Mouse (Mus musculus): ENCODE measurements at regions not wholly inside any gene's neighbourhood (a gene's known extent, or its start where the extent isn't known, plus 50 kb on each side); places are given as distances from the start of the nearest gene placed in this dataset.

GRCm38 (mm10) chr2:92687702-92688101 is 88.2 kb downstream of the Chst1 start:
- H3K9me3 ChIP-seq: no peaks in the 10 kb centered on the region
- no peak overlapping the region for H3K4me3 ChIP-seq (replicated peaks)
- 27% methylated on average over 1 of the region's 1 CpGs for whole genome bisulfite sequencing
- H3K27ac ChIP-seq: no peak overlapping the region
- no peak overlapping the region for H3K9ac ChIP-seq (replicated peaks)
- peaks cover 24% of the 10 kb centered on the region for H3K4me1 ChIP-seq (replicated peaks)
- no peak for ATAC-seq
- no peaks in the 10 kb centered on the region for H3K36me3 ChIP-seq
- no peaks in the 10 kb centered on the region for H3K27me3 ChIP-seq
- H3K4me2 ChIP-seq (replicated peaks): no peak overlapping the region

DNA sequence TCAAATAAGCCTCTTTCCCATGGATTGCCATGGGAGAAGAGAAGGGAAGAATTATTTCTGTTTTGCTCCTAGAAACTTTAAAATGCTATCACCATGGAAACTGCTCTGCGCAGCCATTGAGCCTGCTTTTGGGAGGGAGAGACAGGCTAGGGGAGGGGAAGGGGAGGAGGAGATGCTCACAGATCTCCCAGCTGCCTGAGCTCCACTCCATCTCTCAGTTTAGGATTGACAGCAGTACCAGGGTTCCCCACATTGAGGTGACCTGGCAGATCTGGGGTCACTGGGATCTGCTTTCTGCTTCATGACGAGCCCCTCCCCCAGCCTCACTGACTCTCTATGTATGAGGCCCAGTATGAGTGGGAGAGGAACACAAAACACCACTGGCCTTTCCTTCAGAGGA is 89.7 kb downstream of the Chst1 start:
- Histone ChIP-seq H3K4me1 (replicated peaks) (peaks cover 24% of the 10 kb centered on the region), H3K4me2 (replicated peaks) (no peak overlapping the region), H3K9me3 (no peaks in the 10 kb centered on the region), H3K27ac (no peak overlapping the region), H3K27me3 (no peaks in the 10 kb centered on the region; the same call in 1 of the 2 replicates), H3K9ac (replicated peaks) (no peak overlapping the region), H3K4me3 (replicated peaks) (no peak overlapping the region), H3K36me3 (no peaks in the 10 kb centered on the region)
- peak; percentile 63 for ATAC-seq
- WGBS: 18% methylated on average over 2 of the region's 2 CpGs

GRCm38 (mm10) chr2:92690304-92690703 is 90.8 kb downstream of the Chst1 start:
- no peaks in the 10 kb centered on the region; the same call in 1 of the 2 replicates for H3K27me3 ChIP-seq
- no peak overlapping the region for H3K9ac ChIP-seq (replicated peaks)
- ATAC-seq: no peak
- no peak overlapping the region for H3K27ac ChIP-seq
- H3K4me1 ChIP-seq (replicated peaks): peaks cover 27% of the 10 kb centered on the region
- H3K36me3 ChIP-seq: no peaks in the 10 kb centered on the region
- H3K4me2 ChIP-seq (replicated peaks): no peak overlapping the region
- H3K4me3 ChIP-seq (replicated peaks): no peak overlapping the region
- H3K9me3 ChIP-seq: no peaks in the 10 kb centered on the region
- 87% methylated on average over 2 of the region's 2 CpGs for WGBS

- Histone ChIP-seq H3K36me3 (no peaks in the 10 kb centered on the region), H3K4me1 (replicated peaks) (peaks cover 37% of the 10 kb centered on the region)
Observed at GRCm38 (mm10) chr2:92691438-92691837, 91.9 kb downstream of the Chst1 start.

DNA sequence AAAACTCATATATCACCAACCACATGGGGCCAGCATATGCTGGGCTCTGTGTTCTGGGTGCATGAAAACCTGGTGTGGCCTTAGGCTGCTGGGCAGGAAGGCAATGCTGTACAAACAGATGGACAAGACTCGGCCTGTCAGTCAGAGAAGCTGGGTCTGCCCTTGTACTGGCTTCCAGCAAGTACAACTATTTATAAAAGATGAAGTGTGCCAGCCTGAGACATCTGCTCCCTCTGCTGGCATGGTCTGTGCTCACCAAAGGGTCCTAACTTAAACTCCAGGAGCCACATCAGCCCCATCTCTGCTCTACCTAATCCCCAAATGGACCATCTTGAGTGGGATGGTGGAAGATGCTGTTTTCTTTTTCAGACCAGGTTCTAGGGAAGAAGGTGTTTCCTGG is 93.1 kb downstream of the Chst1 start:
- Histone ChIP-seq H3K4me2 (replicated peaks) (no peak overlapping the region), H3K4me1 (replicated peaks) (peaks cover 35% of the 10 kb centered on the region), H3K27me3 (no peaks in the 10 kb centered on the region; the same call in 1 of the 2 replicates), H3K9ac (replicated peaks) (no peak overlapping the region), H3K27ac (no peak overlapping the region), H3K4me3 (replicated peaks) (no peak overlapping the region), H3K9me3 (no peaks in the 10 kb centered on the region), H3K36me3 (no peaks in the 10 kb centered on the region)
- WGBS: 83% methylated on average over 1 of the region's 1 CpGs
- no peak for ATAC-seq

More at GRCm38 (mm10) chr2:92691438-92691837, 91.9 kb downstream of the Chst1 start:
- Histone ChIP-seq H3K4me3 (replicated peaks) (no peak overlapping the region), H3K27me3 (no peaks in the 10 kb centered on the region; the same call in 1 of the 2 replicates), H3K27ac (no peak overlapping the region), H3K9me3 (no peaks in the 10 kb centered on the region), H3K9ac (replicated peaks) (no peak overlapping the region), H3K4me2 (replicated peaks) (no peak overlapping the region)
- 83% methylated on average over 2 of the region's 2 CpGs for WGBS
- ATAC-seq: no peak

DNA sequence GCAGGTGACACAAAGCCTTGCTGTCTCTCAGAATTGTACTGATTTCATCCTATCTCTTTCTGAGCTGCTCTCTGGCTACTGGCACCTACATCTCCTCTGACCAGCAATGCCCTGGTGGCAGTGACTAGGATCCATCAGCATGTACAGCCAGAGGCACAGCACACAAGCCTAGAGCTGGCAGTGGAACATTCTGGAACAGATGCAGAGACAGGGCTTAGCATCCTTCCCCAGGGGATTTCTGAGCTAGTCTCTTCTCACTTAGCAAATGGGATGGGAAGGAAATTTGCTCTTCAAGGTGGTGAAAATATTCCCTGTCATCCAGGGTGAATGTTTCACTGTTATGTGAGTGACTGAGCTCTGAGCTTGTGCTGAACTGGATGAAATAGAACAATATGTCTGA is 93.5 kb downstream of the Chst1 start:
- Histone ChIP-seq H3K9me3 (no peaks in the 10 kb centered on the region), H3K9ac (replicated peaks) (no peak overlapping the region), H3K4me2 (replicated peaks) (no peak overlapping the region), H3K4me1 (replicated peaks) (peaks cover 34% of the 10 kb centered on the region), H3K27ac (no peak overlapping the region), H3K27me3 (no peaks in the 10 kb centered on the region; the same call in 1 of the 2 replicates), H3K36me3 (no peaks in the 10 kb centered on the region), H3K4me3 (replicated peaks) (no peak overlapping the region)
- no peak for ATAC-seq

GRCm38 (mm10) chr2:92694797-92695196 is 95.3 kb downstream of the Chst1 start:
- 91% methylated on average over 2 of the region's 2 CpGs for WGBS

GRCm38 (mm10) chr2:92695869-92696268 is 96.4 kb downstream of the Chst1 start:
- 14% methylated on average over 3 of the region's 3 CpGs for WGBS
- Histone ChIP-seq H3K9me3 (no peaks in the 10 kb centered on the region), H3K4me3 (replicated peaks) (no peak overlapping the region), H3K4me2 (replicated peaks) (no peak overlapping the region), H3K4me1 (replicated peaks) (peaks cover 19% of the 10 kb centered on the region), H3K36me3 (no peaks in the 10 kb centered on the region), H3K27me3 (no peaks in the 10 kb centered on the region; the same call in 1 of the 2 replicates), H3K9ac (replicated peaks) (no peak overlapping the region), H3K27ac (0 out of 2 replicates have a peak overlapping the region, but pooled peaks have one; percentile 6)
- peak; percentile 57 for ATAC-seq

More at GRCm38 (mm10) chr2:92694797-92695196, 95.3 kb downstream of the Chst1 start:
- ATAC-seq: no peak
- Histone ChIP-seq H3K36me3 (no peaks in the 10 kb centered on the region), H3K27ac (no peak overlapping the region), H3K27me3 (no peaks in the 10 kb centered on the region; the same call in 1 of the 2 replicates), H3K9ac (replicated peaks) (no peak overlapping the region), H3K4me3 (replicated peaks) (no peak overlapping the region), H3K9me3 (no peaks in the 10 kb centered on the region), H3K4me2 (replicated peaks) (no peak overlapping the region), H3K4me1 (replicated peaks) (peaks cover 20% of the 10 kb centered on the region)

DNA sequence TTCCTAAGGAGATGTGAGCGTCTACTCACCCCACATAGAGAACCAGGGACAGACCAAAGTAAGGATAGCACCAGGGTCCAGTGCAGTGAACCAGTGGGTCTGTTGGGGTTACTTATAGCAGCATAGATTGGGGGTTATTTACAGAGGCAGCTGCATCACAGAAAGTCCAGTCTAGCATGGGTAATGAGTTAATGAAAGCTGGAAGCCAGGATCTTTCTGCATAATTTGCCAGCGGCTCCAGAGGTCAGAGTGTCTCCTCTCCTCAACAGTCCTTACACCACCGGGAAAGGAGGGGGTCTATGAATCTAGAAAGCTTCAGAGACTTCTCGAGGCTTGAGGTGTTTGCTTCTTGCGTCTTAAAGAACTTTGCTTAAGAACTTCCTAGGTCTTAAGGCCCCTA is 98.2 kb downstream of the Chst1 start:
- no peaks in the 10 kb centered on the region for H3K36me3 ChIP-seq
- 61% methylated on average over 5 of the region's 5 CpGs for WGBS
- peaks cover 31% of the 10 kb centered on the region for H3K4me1 ChIP-seq (replicated peaks)
- H3K27ac ChIP-seq: no peak overlapping the region
- no peaks in the 10 kb centered on the region for H3K9me3 ChIP-seq
- H3K9ac ChIP-seq (replicated peaks): no peak overlapping the region
- no peak for ATAC-seq
- H3K4me3 ChIP-seq (replicated peaks): no peak overlapping the region
- H3K27me3 ChIP-seq: no peaks in the 10 kb centered on the region; the same call in 1 of the 2 replicates
- no peak overlapping the region for H3K4me2 ChIP-seq (replicated peaks)

DNA sequence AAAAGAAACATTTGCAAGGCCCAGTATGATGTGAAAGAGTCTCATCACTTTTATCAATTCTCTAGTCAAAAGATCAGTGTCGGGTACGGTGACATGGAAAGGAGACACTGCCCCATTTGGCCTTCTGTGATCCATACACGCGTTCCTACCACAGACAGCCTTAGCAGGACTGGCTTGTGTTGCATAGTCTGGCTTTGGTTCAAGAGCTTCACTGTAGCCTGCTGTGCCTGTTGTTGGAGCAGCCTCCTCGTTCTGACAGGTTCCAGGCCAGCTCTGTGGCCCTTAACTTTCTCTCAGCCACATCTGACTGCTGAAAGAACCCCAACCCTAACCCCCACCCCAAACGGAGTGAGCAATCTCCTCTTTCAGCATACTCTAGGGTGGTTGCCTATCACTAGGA is 99.9 kb downstream of the Chst1 start:
- Histone ChIP-seq H3K27ac (no peak overlapping the region), H3K9ac (replicated peaks) (no peak overlapping the region), H3K4me1 (replicated peaks) (peaks cover 42% of the 10 kb centered on the region), H3K4me2 (replicated peaks) (no peak overlapping the region), H3K4me3 (replicated peaks) (no peak overlapping the region), H3K9me3 (no peaks in the 10 kb centered on the region), H3K36me3 (no peaks in the 10 kb centered on the region), H3K27me3 (no peaks in the 10 kb centered on the region)
- 79% methylated on average over 6 of the region's 6 CpGs for WGBS
- no peak for ATAC-seq

- Histone ChIP-seq H3K4me3 (replicated peaks) (no peak overlapping the region), H3K27ac (peak overlapping the region; percentile 46; the same call in 1 of the 2 replicates)
Observed at GRCm38 (mm10) chr2:92704035-92704434, 104.5 kb downstream of the Chst1 start.

GRCm38 (mm10) chr2:92709668-92710067 is 110.2 kb downstream of the Chst1 start:
- Histone ChIP-seq H3K27me3 (0 out of 2 replicates have a peak, but pooled peaks cover 3% of the 10 kb centered on the region), H3K27ac (no peak overlapping the region), H3K4me1 (replicated peaks) (peaks cover 34% of the 10 kb centered on the region), H3K9ac (replicated peaks) (no peak overlapping the region), H3K9me3 (no peaks in the 10 kb centered on the region), H3K36me3 (no peaks in the 10 kb centered on the region), H3K4me2 (replicated peaks) (no peak overlapping the region), H3K4me3 (replicated peaks) (no peak overlapping the region)
- WGBS: 86% methylated on average over 3 of the region's 3 CpGs
- ATAC-seq: no peak

More at GRCm38 (mm10) chr2:92704035-92704434, 104.5 kb downstream of the Chst1 start:
- H3K36me3 ChIP-seq: no peaks in the 10 kb centered on the region
- H3K27me3 ChIP-seq: 0 out of 2 replicates have a peak, but pooled peaks cover 3% of the 10 kb centered on the region
- no peak overlapping the region for H3K9ac ChIP-seq (replicated peaks)
- H3K4me1 ChIP-seq (replicated peaks): peaks cover 24% of the 10 kb centered on the region
- WGBS: 48% methylated on average over 3 of the region's 3 CpGs
- H3K4me2 ChIP-seq (replicated peaks): no peak overlapping the region
- ATAC-seq: 0 out of 2 replicates have a peak, but pooled peaks have one; percentile 46
- H3K9me3 ChIP-seq: no peaks in the 10 kb centered on the region

Data from midbrain, embryonic 13.5 days (tissue).